Mouse (Mus musculus): ENCODE measurements around the gene Hist1h2bf.

DNA sequence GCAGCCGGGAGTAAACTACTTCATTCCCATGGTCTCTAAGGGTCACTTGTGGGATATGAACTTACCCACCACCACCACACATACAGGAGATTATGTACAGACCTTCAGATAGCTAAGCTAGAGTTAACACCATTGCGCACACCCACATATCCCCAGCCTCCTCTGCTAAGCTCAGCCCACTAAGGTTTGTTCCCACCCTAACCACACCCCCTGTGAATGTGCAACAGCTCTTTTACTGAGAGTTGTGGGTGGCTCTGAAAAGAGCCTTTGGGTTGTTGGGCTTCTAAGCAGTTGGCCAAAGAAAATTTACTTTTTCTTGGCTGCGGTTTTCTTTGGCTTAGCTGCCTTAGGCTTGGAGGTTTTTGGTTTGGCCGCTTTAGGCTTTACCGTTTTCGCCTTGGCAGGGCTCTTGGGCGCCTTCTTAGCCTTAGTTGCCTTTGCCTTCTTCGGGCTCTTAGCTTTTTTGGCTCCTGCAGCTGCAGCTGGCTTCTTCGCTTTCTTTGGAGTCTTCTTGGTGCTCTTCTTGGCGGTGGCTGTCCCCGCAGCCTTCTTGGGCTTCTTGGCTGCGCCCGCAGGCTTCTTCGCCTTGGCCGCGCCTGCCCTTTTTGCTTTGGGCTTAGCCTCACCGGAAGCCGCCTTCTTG is 47.7 kb upstream of the Hist1h2bf start:
- TF ChIP-seq POLR2A (IDR thresholded peaks at IDR 0.05; ENCODE audit: borderline replicate concordance, extremely low read depth, low read depth, low read length) (peak; percentile 82), CTCF (IDR thresholded peaks at IDR 0.05; ENCODE audit: insufficient read depth, low read length) (no peak)
